Mouse (Mus musculus): ENCODE results near the gene Sfxn2. TPM values are rescaled to one million over a fixed set of nuclear protein-coding genes. Genes with fewer than 3 reads are reported as not detected.
A peak's percentile ranks its signal among the peaks of the same experiment; 100 is the strongest.

The Sfxn2 gene
- total RNA-seq, 2 experiments from 2014 or later = 7.4 to 8.3 TPM

GRCm38 (mm10) chr19:46619001-46619400 is 45.8 kb downstream of the Sfxn2 start:
- Histone ChIP-seq H3K4me3 (no peak overlapping the region), H3K27ac (no peak overlapping the region)
- no peak for DNase-seq (ENCODE audit: low spot score in 2 of 2)
- no peak for TF ChIP-seq CTCF (conservative IDR thresholded peaks at IDR 0.05)

GRCm38 (mm10) chr19:46619518-46619917 is 46.4 kb downstream of the Sfxn2 start:
- DNase-seq (ENCODE audit: low spot score in 2 of 2) = no peak
- no peak overlapping the region for H3K27ac ChIP-seq
- H3K4me3 ChIP-seq = no peak overlapping the region
- no peak for TF ChIP-seq CTCF (conservative IDR thresholded peaks at IDR 0.05)

DNA sequence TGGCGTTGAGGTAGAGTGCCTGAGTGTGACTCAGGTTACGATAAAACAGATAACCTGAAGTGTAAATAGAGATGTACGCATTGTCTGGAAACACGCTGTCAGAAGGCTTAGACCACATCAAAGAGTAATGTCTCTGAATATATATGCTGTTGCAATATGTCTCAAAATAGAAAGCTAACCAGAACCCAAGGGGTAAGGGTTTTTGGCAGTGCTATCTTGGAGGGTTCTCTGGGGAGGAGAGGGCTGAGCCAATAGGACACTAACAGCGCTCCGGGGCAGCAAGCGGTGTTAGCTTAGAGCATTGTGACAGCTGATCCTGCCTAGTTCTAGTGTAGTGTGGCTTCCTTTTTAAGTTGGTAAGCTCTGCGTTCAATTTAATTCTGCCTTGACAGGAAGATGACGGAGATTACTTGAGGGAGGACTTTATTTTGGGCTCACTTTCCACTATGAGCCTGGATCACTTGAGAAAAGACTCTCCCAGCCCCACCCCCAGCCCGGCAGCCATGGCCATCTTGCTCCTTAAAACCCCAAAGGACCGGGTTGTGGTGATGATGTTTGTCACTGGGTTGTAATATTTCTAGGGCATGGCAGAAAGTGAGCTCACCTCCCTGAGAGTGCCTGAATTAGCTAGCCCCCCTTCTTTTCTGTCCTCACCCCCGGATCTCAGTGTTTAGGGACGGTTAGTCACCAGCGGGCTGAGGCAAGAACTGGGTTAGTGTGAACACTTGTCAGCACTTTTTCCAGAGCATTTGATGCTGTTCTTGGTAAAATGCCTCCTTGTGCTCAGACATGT is 47.0 kb downstream of the Sfxn2 start:
- no peak overlapping the region for H3K4me3 ChIP-seq
- DNase-seq (ENCODE audit: low spot score in 2 of 2) = no peak
- peak overlapping the region; percentile 32; the same call in 1 of the 2 replicates for H3K27ac ChIP-seq
- no peak for TF ChIP-seq CTCF (conservative IDR thresholded peaks at IDR 0.05)

DNA sequence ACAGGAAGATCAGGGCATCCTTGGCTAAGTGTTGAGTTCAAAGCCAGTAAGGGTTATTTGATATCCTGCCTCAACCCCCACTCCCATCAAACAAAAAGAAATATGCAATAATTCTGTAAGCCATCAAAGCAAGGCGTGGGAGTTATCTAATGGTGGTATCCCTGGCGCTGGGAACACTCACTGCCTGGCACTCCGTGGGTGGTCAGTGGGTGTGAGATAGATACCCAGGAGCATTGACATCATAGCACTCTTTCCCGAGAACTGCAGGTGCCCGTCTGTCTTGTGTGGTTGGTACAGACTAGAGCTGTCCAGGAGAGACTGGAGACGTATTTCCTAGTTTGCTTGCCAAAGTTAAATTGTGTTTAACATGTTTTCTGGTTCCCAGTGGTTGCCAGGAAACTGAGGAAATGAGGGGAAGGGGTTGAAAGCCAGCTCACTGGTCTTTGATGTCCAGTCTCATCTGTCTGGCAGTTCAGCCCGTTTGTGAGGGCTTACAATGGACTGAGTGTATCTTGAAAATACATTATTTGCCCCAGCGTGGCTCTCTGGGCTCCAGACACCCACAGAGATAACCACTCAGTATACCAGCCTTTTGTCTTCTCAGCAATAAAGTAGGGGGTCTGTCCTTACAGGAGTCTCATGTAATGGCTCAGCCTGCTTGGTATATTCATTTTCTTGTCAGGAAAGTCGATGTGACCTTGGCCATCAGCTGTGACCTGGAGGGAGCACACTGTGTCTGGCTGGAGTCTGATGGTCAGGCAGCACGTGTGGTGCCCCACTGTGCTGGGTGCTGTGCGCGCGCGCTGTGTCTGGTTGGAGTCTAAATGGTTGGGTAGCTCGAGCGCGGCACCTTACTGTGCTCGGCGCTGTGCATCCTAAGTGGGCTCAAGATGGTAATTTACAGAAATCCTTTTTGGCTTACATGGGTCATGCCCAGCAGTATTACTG is 48.3 kb downstream of the Sfxn2 start:
- Histone ChIP-seq H3K4me3 (no peak overlapping the region), H3K27ac (peak overlapping the region; percentile 32)
- no peak for TF ChIP-seq CTCF (conservative IDR thresholded peaks at IDR 0.05)
- no peak for DNase-seq (ENCODE audit: low spot score in 2 of 2)

DNA sequence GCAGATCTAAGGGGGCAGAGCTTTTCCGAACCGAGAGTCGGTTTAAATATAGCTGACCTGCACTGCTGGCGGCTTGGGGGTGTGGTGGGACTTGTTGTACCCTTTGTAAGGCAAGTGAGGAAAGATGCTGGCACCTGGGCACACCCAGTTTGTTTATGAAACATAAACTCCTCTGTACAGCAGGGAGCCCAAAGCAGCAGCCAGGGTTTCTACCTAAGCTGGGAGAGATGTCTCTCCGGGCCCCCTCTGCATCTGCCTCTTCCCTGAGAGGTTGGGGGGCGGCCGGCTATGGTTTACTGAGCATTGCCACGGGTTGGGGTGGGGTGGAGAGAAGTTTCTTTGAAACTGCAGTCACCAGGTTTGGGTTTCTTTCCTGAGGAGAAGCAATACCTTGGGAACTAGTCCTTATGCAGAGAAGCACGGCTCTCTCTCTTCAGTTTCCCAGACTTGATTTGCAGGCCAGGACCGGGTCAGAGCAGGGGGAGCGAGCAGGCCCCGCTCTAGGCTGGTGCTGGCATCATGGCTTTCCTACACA is 49.6 kb downstream of the Sfxn2 start:
- no peak for TF ChIP-seq CTCF (conservative IDR thresholded peaks at IDR 0.05)
- Histone ChIP-seq H3K27ac (peak overlapping the region; percentile 75), H3K4me3 (peak overlapping the region; percentile 13; the same call in 1 of the 2 replicates)
- DNase-seq (ENCODE audit: low spot score in 2 of 2) = no peak

DNA sequence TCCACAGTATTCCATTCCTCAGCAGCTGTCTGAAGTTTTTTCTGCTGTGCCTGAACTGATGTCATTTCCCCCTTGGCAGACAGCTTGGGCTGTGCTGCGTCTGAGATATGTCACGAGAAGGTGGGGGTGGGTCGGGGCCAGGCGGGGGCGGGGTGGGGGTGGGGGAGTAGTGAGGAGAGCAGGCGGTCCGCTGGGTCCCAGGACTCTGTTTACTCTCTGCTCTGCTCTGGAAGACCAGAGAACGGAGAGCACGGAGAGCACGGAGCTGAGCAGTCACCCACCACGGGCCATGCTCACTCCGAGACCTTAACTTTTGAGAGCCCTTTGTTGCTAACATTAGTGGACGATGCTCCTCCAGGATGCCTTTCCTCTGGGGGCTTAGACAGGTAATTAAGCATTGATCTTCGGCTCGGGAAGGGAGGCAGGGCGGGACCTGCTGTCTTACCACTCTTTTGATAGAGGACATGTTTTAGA is 50.1 kb downstream of the Sfxn2 start:
- DNase-seq (ENCODE audit: low spot score in 2 of 2) = no peak
- peak overlapping the region; percentile 75 for H3K27ac ChIP-seq
- peak overlapping the region; percentile 13 for H3K4me3 ChIP-seq
- no peak for TF ChIP-seq CTCF (conservative IDR thresholded peaks at IDR 0.05)

GRCm38 (mm10) chr19:46623790-46624772 is 50.9 kb downstream of the Sfxn2 start:
- Histone ChIP-seq H3K27ac (peak overlapping the region; percentile 70), H3K4me3 (peak overlapping the region; percentile 10)
- no peak for TF ChIP-seq CTCF (conservative IDR thresholded peaks at IDR 0.05)
- no peak for DNase-seq (ENCODE audit: low spot score in 2 of 2)

GRCm38 (mm10) chr19:46625015-46625414 is 51.9 kb downstream of the Sfxn2 start:
- DNase-seq (ENCODE audit: low spot score in 2 of 2) = no peak
- no peak for TF ChIP-seq CTCF (conservative IDR thresholded peaks at IDR 0.05)
- Histone ChIP-seq H3K4me3 (no peak overlapping the region), H3K27ac (no peak overlapping the region; the same call in 1 of the 2 replicates)

- no peak for DNase-seq (ENCODE audit: low spot score in 2 of 2)
- Histone ChIP-seq H3K4me3 (no peak overlapping the region), H3K27ac (no peak overlapping the region)
- TF ChIP-seq CTCF (conservative IDR thresholded peaks at IDR 0.05) = no peak
Measured at GRCm38 (mm10) chr19:46625519-46625918, 52.4 kb downstream of the Sfxn2 start.

GRCm38 (mm10) chr19:46628403-46628802 is 55.2 kb downstream of the Sfxn2 start:
- Histone ChIP-seq H3K4me3 (no peak overlapping the region), H3K27ac (no peak overlapping the region)
- DNase-seq (ENCODE audit: low spot score in 2 of 2) = no peak
- no peak for TF ChIP-seq CTCF (conservative IDR thresholded peaks at IDR 0.05)

DNA sequence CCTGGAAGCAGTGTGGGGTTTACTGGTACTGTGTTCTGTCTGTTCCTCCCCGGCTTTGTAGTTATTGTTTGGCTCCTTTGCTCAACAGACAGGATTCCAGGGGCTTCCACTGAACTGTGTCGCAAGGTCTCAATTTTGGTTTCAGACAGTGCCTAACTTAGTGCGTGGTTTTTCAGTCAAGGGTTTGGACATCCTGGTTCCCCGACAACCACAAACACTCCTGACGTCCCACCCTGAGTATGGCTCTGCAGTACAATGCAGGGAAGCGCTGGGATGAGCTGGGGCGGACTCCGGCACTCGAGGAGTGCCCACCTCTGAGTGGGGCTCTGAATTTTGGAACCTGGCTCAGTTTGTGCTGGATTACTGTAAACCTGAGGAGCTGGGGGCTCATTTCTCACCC is 56.6 kb downstream of the Sfxn2 start:
- TF ChIP-seq CTCF (conservative IDR thresholded peaks at IDR 0.05) = no peak
- Histone ChIP-seq H3K4me3 (no peak overlapping the region), H3K27ac (no peak overlapping the region)
- DNase-seq (ENCODE audit: low spot score in 2 of 2) = no peak

DNA sequence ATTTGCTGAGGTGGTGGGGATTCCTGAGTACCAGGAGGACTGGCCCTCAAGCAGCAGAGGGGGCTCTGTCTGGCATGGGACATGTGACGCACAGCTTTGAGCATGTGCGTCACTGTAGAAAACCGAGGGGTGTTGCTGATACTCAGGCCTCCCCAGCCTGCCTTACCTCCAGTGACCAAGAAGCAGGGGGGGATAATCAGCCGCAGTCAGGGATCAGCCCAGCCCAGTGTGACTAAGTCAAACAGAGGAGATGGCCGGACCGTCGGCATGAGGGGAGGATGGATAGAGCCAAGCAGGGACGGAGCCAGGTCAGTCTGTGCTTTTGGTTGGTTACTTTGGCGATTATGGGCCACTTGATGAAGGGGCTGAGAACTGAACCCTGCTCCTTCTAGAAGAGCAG is 58.5 kb downstream of the Sfxn2 start:
- DNase-seq (ENCODE audit: low spot score in 2 of 2) = no peak
- H3K4me3 ChIP-seq = no peak overlapping the region
- no peak for TF ChIP-seq CTCF (conservative IDR thresholded peaks at IDR 0.05)
- H3K27ac ChIP-seq = no peak overlapping the region

All from layer of hippocampus, adult 2 months (tissue).